Mouse (Mus musculus) liver, embryonic 15.5 days (tissue): ENCODE results near the gene Mylk. TPM values are rescaled to one million over a fixed set of nuclear protein-coding genes. Genes with fewer than 3 reads are reported as not detected.

Experiments
- ATAC-seq: fragments of 200-750 bp; cut with Nextera tagmentation; 2 replicates; pipeline ENCODE4 v1.8.0; 2017; ENCODE audit warnings: moderate number of reproducible peaks, mild to moderate bottlenecking, moderate library complexity; ENCODE audit not compliant: insufficient read depth
- H3K27ac ChIP-seq: fragments of 300-500 bp; sonication (generic); replicated peaks from 2 replicates; pipeline ENCODE4 v1.5.1; 2015; ENCODE audit warnings: mild to moderate bottlenecking, inconsistent platforms
- H3K27me3 ChIP-seq: fragments of 300-500 bp; sonication (generic); 2 replicates; pipeline ENCODE4 v1.6.1; 2015; ENCODE audit warnings: mild to moderate bottlenecking, inconsistent platforms
- H3K36me3 ChIP-seq: fragments of 300-500 bp; sonication (generic); replicated peaks from 2 replicates; pipeline ENCODE4 v1.6.1; 2015; ENCODE audit warnings: moderate library complexity, mild to moderate bottlenecking, inconsistent platforms
- H3K4me1 ChIP-seq: fragments of 300-500 bp; sonication (generic); replicated peaks from 2 replicates; pipeline ENCODE4 v1.6.1; 2015; ENCODE audit warnings: inconsistent platforms
- H3K4me2 ChIP-seq: fragments of 300-500 bp; sonication (generic); 2 replicates; pipeline ENCODE4 v1.6.1; 2015; ENCODE audit warnings: moderate library complexity, mild to moderate bottlenecking, inconsistent platforms
- H3K4me3 ChIP-seq: fragments of 300-500 bp; sonication (generic); replicated peaks from 2 replicates; pipeline ENCODE4 v1.5.1; 2015; ENCODE audit warnings: mild to moderate bottlenecking, inconsistent platforms
- H3K9ac ChIP-seq: fragments of 300-500 bp; sonication (generic); 2 replicates; pipeline ENCODE4 v1.6.1; 2015; ENCODE audit warnings: moderate library complexity, mild to moderate bottlenecking, inconsistent platforms
- H3K9me3 ChIP-seq: fragments of 300-500 bp; sonication (generic); replicated peaks from 2 replicates; pipeline ENCODE4 v1.6.1; 2016; ENCODE audit warnings: inconsistent platforms
- WGBS: fragments of 180-500 bp; shearing (Covaris S2); methylation state at CpG from one replicate; pipeline ENCODE4 v1.1.7; 2015; ENCODE audit warnings: mixed read lengths; ENCODE audit not compliant: insufficient replicate concordance; 5-methylcytosine and 5-hydroxymethylcytosine counted together
- polyA plus RNA-seq: library from polyadenylated mRNA; unstranded; fragments of >200 nt; fragmentation: Nextera tagmentation; extraction: Ambion mirVana; gene quantifications from 2 replicates; pipeline ENCODE4 v1.2.1, GENCODE M21; 2015

The Mylk gene
- polyA plus RNA-seq, 1 experiment from 2014 or later, result 4.4 TPM

DNA sequence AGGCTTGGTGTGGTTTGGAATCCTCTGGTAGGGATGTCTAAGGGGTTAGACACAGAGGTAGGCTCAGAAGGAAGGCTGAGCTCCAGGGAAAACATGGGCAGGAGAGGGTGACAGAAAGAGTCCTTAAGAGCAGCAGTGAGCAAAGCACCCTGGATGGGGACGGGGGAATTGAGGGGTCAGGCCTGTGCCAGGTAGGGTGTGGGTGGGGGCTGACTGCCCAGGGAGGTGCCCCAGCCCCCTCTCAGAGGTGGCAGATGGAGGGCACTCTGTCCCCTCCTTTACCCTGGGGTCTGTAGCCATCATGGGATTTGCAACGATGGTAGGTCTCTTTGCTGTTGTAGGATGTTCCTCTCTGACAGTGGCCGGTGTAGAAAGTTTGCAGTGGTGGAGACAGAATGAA, 201.3 kb downstream of the Mylk start:
- Histone ChIP-seq H3K27me3 (no peaks in the 10 kb centered on the region), H3K36me3 (no peaks in the 10 kb centered on the region), H3K4me2 (no peak overlapping the region), H3K9ac (no peak overlapping the region), H3K27ac (no peak overlapping the region), H3K4me1 (no peaks in the 10 kb centered on the region), H3K4me3 (no peak overlapping the region), H3K9me3 (no peaks in the 10 kb centered on the region)
- 72% methylated on average over 3 of the region's 3 CpGs for WGBS
- ATAC-seq, result no peak

DNA sequence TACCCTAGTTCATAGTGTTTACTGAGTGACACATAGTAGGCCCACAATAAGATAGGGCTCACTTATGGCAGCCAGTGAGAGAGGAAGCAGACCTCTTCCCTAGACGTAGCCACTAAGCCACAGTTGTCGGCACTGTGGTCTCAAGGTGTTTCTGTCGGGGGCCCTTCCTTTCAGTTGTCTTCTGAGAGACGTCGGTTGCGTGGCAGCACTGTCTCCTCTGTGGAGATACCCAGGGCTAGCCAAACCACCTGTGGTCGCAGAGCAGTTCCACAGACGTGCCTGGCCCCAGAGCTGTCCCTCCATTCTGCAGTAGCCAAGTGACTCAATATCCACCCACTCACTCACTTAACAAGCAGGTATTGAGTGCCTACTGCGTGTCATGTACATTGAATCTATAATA, 205.9 kb downstream of the Mylk start:
- Histone ChIP-seq H3K9me3 (no peaks in the 10 kb centered on the region), H3K9ac (no peak overlapping the region), H3K27ac (no peak overlapping the region), H3K4me2 (no peak overlapping the region), H3K4me3 (no peak overlapping the region), H3K27me3 (no peaks in the 10 kb centered on the region), H3K4me1 (no peaks in the 10 kb centered on the region), H3K36me3 (no peaks in the 10 kb centered on the region)
- ATAC-seq, result no peak
- 30% methylated on average over 9 of the region's 9 CpGs for WGBS

DNA sequence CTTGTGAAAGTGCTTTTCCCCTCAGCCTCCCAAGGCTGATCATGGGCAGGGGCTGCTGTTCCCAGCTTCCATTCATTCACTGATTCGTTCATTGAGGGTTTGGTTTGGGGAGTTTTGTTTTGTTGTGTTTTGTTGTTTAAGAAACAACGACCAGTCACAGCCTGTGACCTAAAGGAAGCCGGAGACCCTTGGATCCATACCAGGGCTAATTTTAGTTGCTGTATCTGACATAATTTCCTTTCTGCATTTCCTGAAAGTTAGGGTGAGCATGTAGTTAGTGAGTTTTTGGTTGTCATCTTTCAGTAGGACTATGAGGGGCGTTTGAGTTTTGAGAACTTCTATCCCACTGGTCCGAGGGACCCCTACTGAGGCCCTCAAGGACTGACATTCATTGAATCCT, 207.2 kb downstream of the Mylk start:
- Histone ChIP-seq H3K4me2 (no peak overlapping the region), H3K36me3 (0 out of 2 replicates have a peak, but pooled peaks cover 5% of the 10 kb centered on the region), H3K9me3 (no peaks in the 10 kb centered on the region), H3K4me1 (no peaks in the 10 kb centered on the region), H3K27ac (no peak overlapping the region), H3K27me3 (no peaks in the 10 kb centered on the region), H3K9ac (no peak overlapping the region), H3K4me3 (no peak overlapping the region)
- WGBS, result 16% methylated on average over 5 of the region's 5 CpGs
- no peak for ATAC-seq

DNA sequence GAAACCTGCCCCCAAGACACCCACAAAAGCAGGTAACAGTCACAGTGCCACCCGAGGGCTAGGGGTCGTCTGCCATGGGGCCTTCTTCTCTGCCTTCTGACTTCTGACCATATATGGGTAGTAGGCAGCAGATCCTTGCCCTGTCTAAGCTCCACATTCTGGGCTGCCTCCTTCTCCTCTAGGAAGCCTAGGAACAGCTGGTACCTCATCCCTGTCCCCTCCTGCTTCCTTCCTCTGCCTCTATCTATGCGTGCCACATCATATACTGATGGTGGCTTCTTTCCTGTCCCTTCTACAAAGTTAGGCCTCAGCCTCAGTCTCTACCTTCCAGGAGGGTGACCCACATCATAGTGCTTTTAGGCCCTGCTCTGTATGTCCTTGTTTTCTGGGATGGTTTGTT, 207.8 kb downstream of the Mylk start:
- no peaks in the 10 kb centered on the region for H3K4me1 ChIP-seq
- H3K4me2 ChIP-seq, result no peak overlapping the region
- H3K27ac ChIP-seq, result no peak overlapping the region
- no peak overlapping the region for H3K4me3 ChIP-seq
- 24% methylated on average over 3 of the region's 3 CpGs for WGBS
- 0 out of 2 replicates have a peak, but pooled peaks have one; percentile 25 for ATAC-seq
- no peaks in the 10 kb centered on the region for H3K27me3 ChIP-seq
- H3K36me3 ChIP-seq, result 0 out of 2 replicates have a peak, but pooled peaks cover 5% of the 10 kb centered on the region
- no peak overlapping the region for H3K9ac ChIP-seq
- H3K9me3 ChIP-seq, result no peaks in the 10 kb centered on the region

DNA sequence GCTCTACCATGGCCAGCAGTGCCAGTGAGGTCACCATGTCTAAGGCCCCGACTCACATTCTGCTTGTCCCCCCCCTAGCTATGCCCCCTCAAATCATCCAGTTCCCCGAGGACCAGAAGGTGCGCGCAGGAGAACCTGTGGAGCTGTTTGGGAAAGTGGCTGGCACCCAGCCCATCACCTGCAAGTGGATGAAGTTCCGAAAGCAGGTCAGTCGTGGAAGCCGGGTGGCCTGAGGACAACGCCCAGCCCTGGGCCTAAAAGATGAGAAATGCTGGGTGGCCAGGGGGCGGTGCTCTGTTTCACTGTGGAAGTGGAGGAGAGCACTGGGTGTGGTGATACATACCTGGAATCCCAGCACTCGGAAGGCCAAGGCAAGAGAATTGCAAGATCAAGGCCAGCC, 208.5 kb downstream of the Mylk start:
- H3K27ac ChIP-seq, result no peak overlapping the region
- 0 out of 2 replicates have a peak, but pooled peaks cover 5% of the 10 kb centered on the region for H3K36me3 ChIP-seq
- H3K4me3 ChIP-seq, result no peak overlapping the region
- H3K9ac ChIP-seq, result no peak overlapping the region
- H3K4me1 ChIP-seq, result peaks cover 3% of the 10 kb centered on the region; the same call in 1 of the 2 replicates
- H3K9me3 ChIP-seq, result no peaks in the 10 kb centered on the region
- 74% methylated on average over 10 of the region's 10 CpGs for WGBS
- H3K4me2 ChIP-seq, result no peak overlapping the region
- no peak for ATAC-seq
- no peaks in the 10 kb centered on the region for H3K27me3 ChIP-seq

DNA sequence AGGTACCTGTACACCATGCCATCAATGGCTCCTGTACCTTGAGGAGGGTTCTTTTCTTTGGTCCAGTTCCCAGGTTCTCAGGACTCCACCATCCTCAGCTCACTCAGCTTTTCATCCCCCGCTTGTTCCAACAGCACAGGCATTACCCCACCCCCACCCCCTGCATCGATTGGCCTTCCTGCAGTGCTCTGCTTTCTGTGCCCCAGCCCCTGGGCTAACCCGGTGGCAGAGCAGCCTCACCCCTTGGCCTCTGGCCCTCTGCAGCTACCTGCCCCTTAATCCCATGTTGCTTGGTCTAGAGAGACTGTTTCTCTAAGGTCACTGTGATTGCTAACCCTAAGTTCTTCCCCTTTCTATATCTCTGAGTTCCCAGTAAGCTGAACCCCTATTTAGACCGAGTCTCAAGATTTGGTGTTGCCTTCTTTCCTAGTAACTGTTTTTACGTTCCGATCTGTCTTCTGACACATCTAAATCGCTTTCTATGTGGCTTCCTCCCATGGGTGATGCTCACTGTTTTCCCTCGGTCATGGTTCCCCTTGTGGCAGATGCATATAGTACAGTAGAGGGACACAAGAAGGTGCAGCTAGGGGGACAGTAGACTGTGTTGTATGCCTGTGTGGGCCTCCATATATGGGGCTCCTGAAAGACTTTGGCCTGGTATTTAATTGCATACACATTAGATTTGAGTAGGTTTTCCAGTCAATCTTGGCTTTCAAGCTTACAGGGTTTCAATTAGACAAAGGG, 212.6 kb downstream of the Mylk start:
- Histone ChIP-seq H3K36me3 (0 out of 2 replicates have a peak, but pooled peaks cover 5% of the 10 kb centered on the region), H3K4me3 (no peak overlapping the region), H3K27ac (no peak overlapping the region), H3K9ac (no peak overlapping the region), H3K4me2 (no peak overlapping the region), H3K9me3 (no peaks in the 10 kb centered on the region), H3K4me1 (peaks cover 21% of the 10 kb centered on the region), H3K27me3 (no peaks in the 10 kb centered on the region)
- no peak for ATAC-seq
- 52% methylated on average over 8 of the region's 8 CpGs for WGBS

DNA sequence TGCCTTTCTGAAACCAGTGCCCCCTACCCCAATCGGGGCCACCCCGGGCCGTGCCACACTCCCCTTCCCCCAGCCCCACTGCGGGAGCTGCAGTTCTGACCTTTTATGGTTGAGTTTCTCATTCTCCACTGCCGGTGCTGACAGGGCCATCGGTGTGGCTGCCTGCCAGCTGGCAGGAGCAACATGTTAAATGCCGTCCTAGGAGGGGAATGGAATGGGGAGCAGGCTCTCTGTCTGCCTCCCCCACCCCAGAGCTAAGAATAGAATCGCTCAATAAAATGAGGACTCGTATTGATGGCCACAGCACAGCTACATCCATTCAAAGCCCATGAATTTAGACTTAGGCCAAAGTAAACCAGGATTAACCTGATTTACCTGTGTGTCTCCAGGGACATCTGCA, 213.7 kb downstream of the Mylk start:
- no peak overlapping the region for H3K27ac ChIP-seq
- H3K4me3 ChIP-seq, result no peak overlapping the region
- no peak overlapping the region for H3K4me2 ChIP-seq
- H3K9me3 ChIP-seq, result no peaks in the 10 kb centered on the region
- WGBS, result 51% methylated on average over 9 of the region's 9 CpGs
- H3K4me1 ChIP-seq, result peaks cover 21% of the 10 kb centered on the region
- no peaks in the 10 kb centered on the region for H3K27me3 ChIP-seq
- peak; percentile 62 for ATAC-seq
- 0 out of 2 replicates have a peak, but pooled peaks cover 5% of the 10 kb centered on the region for H3K36me3 ChIP-seq
- no peak overlapping the region for H3K9ac ChIP-seq

DNA sequence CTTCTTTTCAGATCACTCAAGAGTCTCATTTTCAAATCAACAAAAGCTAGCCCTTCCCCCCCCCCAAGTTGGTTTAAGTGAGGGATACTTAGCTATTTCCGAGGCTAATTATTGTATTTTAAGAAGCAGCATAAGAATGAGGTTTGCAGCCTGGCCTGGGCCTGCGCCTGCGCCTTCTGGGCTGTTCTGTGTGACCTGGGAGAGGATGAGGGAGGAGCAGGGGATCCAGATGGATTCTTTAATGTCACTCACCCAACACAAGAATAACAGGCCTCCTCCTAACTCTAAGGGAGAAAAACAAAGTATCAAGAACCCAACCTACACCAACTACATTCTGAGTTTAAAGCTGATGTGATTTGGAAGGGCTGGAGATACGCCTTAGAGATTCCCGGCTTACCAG, 214.3 kb downstream of the Mylk start:
- Histone ChIP-seq H3K9ac (no peak overlapping the region), H3K27me3 (no peaks in the 10 kb centered on the region), H3K27ac (no peak overlapping the region; the same call in 1 of the 2 replicates), H3K36me3 (0 out of 2 replicates have a peak, but pooled peaks cover 5% of the 10 kb centered on the region), H3K4me2 (no peak overlapping the region), H3K4me3 (no peak overlapping the region), H3K4me1 (peaks cover 21% of the 10 kb centered on the region), H3K9me3 (no peaks in the 10 kb centered on the region)
- no peak for ATAC-seq
- 64% methylated on average over 5 of the region's 5 CpGs for WGBS

DNA sequence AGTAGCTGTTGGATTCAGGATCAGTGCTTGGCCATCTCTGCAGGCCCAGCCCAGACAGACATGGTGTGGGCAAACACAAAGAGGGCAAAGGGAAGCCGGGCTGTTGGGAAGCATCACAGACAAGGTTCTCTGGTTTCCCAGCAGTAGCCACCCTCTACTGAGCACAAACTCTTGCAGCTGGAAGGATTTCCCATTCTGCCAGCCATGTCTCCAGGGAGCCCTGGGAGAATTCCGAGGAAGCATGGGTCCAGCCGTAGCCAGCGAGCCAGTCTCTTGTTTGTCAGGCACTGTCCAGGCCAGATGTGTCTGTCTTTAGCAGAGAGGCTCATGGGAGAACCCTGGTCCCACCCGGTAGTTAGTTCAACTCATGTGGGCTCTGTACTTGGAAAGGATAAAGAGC, 215.2 kb downstream of the Mylk start:
- Histone ChIP-seq H3K27ac (no peak overlapping the region), H3K4me3 (no peak overlapping the region), H3K9me3 (no peaks in the 10 kb centered on the region), H3K4me2 (no peak overlapping the region), H3K4me1 (peaks cover 21% of the 10 kb centered on the region), H3K9ac (no peak overlapping the region), H3K27me3 (no peaks in the 10 kb centered on the region), H3K36me3 (0 out of 2 replicates have a peak, but pooled peaks cover 5% of the 10 kb centered on the region)
- WGBS, result 60% methylated on average over 5 of the region's 5 CpGs
- ATAC-seq, result no peak

DNA sequence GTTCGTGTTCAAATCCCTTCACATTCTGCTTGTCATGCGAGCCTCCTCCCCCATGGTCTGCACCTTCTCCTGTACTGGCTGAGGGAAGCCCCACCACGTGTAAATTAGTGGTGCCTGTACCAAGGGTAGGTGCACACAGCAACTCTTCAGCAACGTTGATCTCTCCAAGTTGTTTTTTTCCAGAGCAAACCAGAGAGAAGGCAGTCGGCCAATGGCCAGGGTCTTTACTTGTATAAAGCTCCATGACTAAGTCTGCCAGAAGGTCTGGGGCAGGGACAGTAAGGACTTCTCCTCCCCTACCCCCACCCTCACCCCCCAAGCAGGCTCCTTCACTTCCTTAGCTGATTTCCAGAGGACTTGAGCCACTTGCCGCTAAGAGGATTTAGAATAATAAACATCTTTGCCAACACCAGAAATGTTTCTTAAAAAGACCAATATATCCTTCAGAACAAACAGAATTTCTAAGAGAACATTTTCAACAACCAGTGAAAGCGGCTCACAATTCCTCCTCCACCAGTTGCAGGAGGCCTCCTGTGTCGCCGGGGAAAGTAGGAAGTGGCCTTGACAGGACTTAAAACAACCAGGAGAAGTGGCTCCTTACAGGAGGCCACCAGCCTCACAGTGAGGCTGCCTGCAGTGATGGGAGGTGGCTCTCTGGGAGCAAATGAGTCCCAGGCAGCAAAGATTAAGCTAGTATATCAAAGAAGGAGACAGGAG, 216.0 kb downstream of the Mylk start:
- ATAC-seq, result no peak
- Histone ChIP-seq H3K9ac (no peak overlapping the region), H3K4me1 (peaks cover 21% of the 10 kb centered on the region), H3K4me2 (no peak overlapping the region), H3K4me3 (no peak overlapping the region), H3K9me3 (no peaks in the 10 kb centered on the region), H3K36me3 (0 out of 2 replicates have a peak, but pooled peaks cover 4% of the 10 kb centered on the region), H3K27ac (no peak overlapping the region), H3K27me3 (no peaks in the 10 kb centered on the region)
- WGBS, result 36% methylated on average over 9 of the region's 9 CpGs

DNA sequence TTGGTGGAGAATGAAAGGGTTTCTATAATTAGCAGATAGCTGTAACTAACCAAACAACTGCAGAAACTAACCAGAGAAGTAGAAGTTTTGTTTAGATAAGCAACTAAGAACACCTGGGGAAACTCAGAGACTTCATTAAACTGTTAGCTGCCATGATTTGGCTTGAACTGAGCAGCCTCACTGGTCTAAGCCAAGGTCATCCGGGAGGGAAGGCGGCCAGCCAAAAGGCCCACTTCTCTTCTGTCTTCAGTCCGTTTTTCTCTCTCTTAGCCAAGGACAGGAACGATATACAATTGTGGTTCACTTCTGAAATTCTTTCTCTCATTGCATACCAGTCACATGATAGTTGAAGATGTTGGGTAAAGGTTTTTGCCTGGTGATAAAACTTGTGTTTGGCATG, 217.3 kb downstream of the Mylk start:
- Histone ChIP-seq H3K4me1 (peaks cover 21% of the 10 kb centered on the region), H3K27ac (no peak overlapping the region)
- WGBS, result 58% methylated on average over 4 of the region's 4 CpGs

More for the DNA sequence above, 217.3 kb downstream of the Mylk start:
- Histone ChIP-seq H3K9ac (no peak overlapping the region), H3K4me2 (no peak overlapping the region), H3K36me3 (no peaks in the 10 kb centered on the region), H3K9me3 (no peaks in the 10 kb centered on the region), H3K4me3 (no peak overlapping the region), H3K27me3 (no peaks in the 10 kb centered on the region)
- no peak for ATAC-seq
